Mouse (Mus musculus) forebrain, postnatal 0 days (tissue): Measurements from ENCODE around the gene Sox5. TPM values are rescaled to one million over a fixed set of nuclear protein-coding genes. Genes with fewer than 3 reads are reported as not detected.
A peak's percentile ranks its signal among the peaks of the same experiment; 100 is the strongest.

Experiments
- ATAC-seq: fragments of 200-750 bp; cut with Nextera tagmentation; 2 replicates; pipeline ENCODE4 v1.8.0; 2017; ENCODE audit warnings: mild to moderate bottlenecking, moderate library complexity
- DNase-seq: peaks from one replicate; pipeline ENCODE4 v3.0.0-alpha.2; 2015
- H3K27ac ChIP-seq: fragments of 300-500 bp; sonication (generic); 2 replicates; pipeline ENCODE4 v1.5.1; 2014; ENCODE audit warnings: low read depth, mild to moderate bottlenecking, antibody characterized with exemption, low read length, moderate library complexity, mixed read lengths
- H3K27me3 ChIP-seq: fragments of 300-500 bp; sonication (generic); 2 replicates; pipeline ENCODE4 v1.6.1; 2014; ENCODE audit warnings: mild to moderate bottlenecking, low read length, mixed read lengths; ENCODE audit not compliant: insufficient read depth
- H3K36me3 ChIP-seq: fragments of 300-500 bp; sonication (generic); 2 replicates; pipeline ENCODE4 v1.6.1; 2014; ENCODE audit warnings: mild to moderate bottlenecking, moderate library complexity; ENCODE audit not compliant: insufficient read depth
- H3K4me1 ChIP-seq: fragments of 300-500 bp; sonication (generic); 2 replicates; pipeline ENCODE4 v1.6.1; 2014; ENCODE audit warnings: antibody characterized with exemption; ENCODE audit not compliant: insufficient read depth
- H3K4me2 ChIP-seq: fragments of 300-500 bp; sonication (generic); 2 replicates; pipeline ENCODE4 v1.6.1; 2014; ENCODE audit warnings: low read depth, mild to moderate bottlenecking, moderate library complexity
- H3K4me3 ChIP-seq: fragments of 300-500 bp; sonication (generic); 2 replicates; pipeline ENCODE4 v1.5.1; 2014; ENCODE audit warnings: low read depth, low read length, mixed read lengths
- H3K9ac ChIP-seq: fragments of 300-500 bp; sonication (generic); 2 replicates; pipeline ENCODE4 v1.6.1; 2014; ENCODE audit warnings: mild to moderate bottlenecking
- H3K9me3 ChIP-seq: fragments of 300-500 bp; sonication (generic); 2 replicates; pipeline ENCODE4 v1.6.1; 2016; ENCODE audit warnings: low read length
- CTCF ChIP-seq: sonication (generic); IDR thresholded peaks from 2 replicates; pipeline ENCODE4 v1.5.1; 2016; ENCODE audit warnings: antibody characterized with exemption, control low read depth, low read depth
- WGBS: fragments of 180-500 bp; shearing (Covaris S2); extraction: QIAGEN DNeasy Blood & Tissue Kit; methylation state at CpG from one replicate; pipeline ENCODE4 v1.1.7; 2014; 5-methylcytosine and 5-hydroxymethylcytosine counted together
- polyA plus RNA-seq: library from polyadenylated mRNA; unstranded; fragments of >200 nt; fragmentation: Nextera tagmentation; extraction: Ambion mirVana; gene quantifications from 2 replicates; pipeline ENCODE4 v1.2.1, GENCODE M21; 2015
- total RNA-seq: library from RNA; depleted of rRNA; stranded (reverse); fragments of >200 nt; gene quantifications from 2 replicates; pipeline ENCODE4 v1.2.3, GENCODE M21; 2014

Gene Sox5
- total and polyA plus RNA-seq, 2 experiments from 2014 or later, result 31.6 to 62.8 TPM

GRCm38 (mm10) chr6:144033191-144033590 lies 748.6 kb downstream of the Sox5 start:
- Histone ChIP-seq H3K4me2 (no peak overlapping the region), H3K9ac (no peak overlapping the region), H3K4me1 (no peaks in the 10 kb centered on the region), H3K9me3 (no peaks in the 10 kb centered on the region), H3K4me3 (no peak overlapping the region), H3K27me3 (no peaks in the 10 kb centered on the region), H3K36me3 (no peaks in the 10 kb centered on the region; the same call in 1 of the 2 replicates), H3K27ac (no peak overlapping the region)
- TF ChIP-seq CTCF, result no peak
- 97% methylated on average over 2 of the region's 2 CpGs for WGBS
- ATAC-seq (no peak), DNase-seq (no peak)

- no peak overlapping the region for H3K4me2 ChIP-seq
- no peaks in the 10 kb centered on the region; the same call in 1 of the 2 replicates for H3K36me3 ChIP-seq
- no peak for TF ChIP-seq CTCF
- no peak overlapping the region for H3K9ac ChIP-seq
- H3K4me1 ChIP-seq, result no peaks in the 10 kb centered on the region
- H3K4me3 ChIP-seq, result no peak overlapping the region
- DNase-seq, result no peak
- no peak for ATAC-seq
- H3K27me3 ChIP-seq, result no peaks in the 10 kb centered on the region
- no peaks in the 10 kb centered on the region for H3K9me3 ChIP-seq
- H3K27ac ChIP-seq, result no peak overlapping the region
These were observed 764.8 kb downstream of the Sox5 start for GRCm38 (mm10) chr6:144016929-144017328.

- no peak overlapping the region for H3K9ac ChIP-seq
- no peaks in the 10 kb centered on the region for H3K9me3 ChIP-seq
- no peaks in the 10 kb centered on the region for H3K27me3 ChIP-seq
- H3K4me2 ChIP-seq, result no peak overlapping the region
- no peak for TF ChIP-seq CTCF
- no peaks in the 10 kb centered on the region; the same call in 1 of the 2 replicates for H3K36me3 ChIP-seq
- 76% methylated on average over 14 of the region's 14 CpGs for WGBS
- no peak overlapping the region for H3K4me3 ChIP-seq
- no peak overlapping the region for H3K27ac ChIP-seq
- H3K4me1 ChIP-seq, result no peaks in the 10 kb centered on the region
- no peak for ATAC-seq
- no peak for DNase-seq
These were observed 769.8 kb downstream of the Sox5 start for GRCm38 (mm10) chr6:144011880-144012524.

GRCm38 (mm10) chr6:144010995-144011394 lies 770.8 kb downstream of the Sox5 start:
- TF ChIP-seq CTCF, result no peak
- Histone ChIP-seq H3K27me3 (no peaks in the 10 kb centered on the region), H3K4me1 (no peaks in the 10 kb centered on the region), H3K9me3 (no peaks in the 10 kb centered on the region), H3K27ac (no peak overlapping the region), H3K9ac (no peak overlapping the region), H3K4me2 (no peak overlapping the region), H3K4me3 (no peak overlapping the region), H3K36me3 (no peaks in the 10 kb centered on the region; the same call in 1 of the 2 replicates)
- DNase-seq (no peak), ATAC-seq (no peak)
- 82% methylated on average over 3 of the region's 3 CpGs for WGBS

DNA sequence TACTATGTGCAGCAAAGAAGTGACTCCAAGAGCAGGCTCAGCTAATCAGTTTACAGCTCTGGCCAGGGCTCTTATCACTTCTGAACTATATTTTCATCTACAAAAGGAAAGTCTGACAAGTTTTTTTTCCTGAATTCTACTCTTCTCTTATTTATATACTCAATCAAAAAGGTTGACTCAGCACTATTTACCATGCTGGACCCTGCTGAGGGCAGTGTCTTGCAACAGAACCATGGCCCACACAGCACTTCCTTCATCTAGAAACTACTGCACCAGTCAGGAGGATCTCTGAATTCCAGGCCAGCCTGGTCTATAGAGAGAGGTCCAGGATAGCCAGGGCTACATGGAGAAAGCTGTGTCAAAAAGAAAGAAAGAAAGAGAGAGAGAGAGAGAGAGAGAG lies 771.5 kb downstream of the Sox5 start:
- TF ChIP-seq CTCF, result no peak
- no peaks in the 10 kb centered on the region for H3K27me3 ChIP-seq
- ATAC-seq, result no peak

DNA sequence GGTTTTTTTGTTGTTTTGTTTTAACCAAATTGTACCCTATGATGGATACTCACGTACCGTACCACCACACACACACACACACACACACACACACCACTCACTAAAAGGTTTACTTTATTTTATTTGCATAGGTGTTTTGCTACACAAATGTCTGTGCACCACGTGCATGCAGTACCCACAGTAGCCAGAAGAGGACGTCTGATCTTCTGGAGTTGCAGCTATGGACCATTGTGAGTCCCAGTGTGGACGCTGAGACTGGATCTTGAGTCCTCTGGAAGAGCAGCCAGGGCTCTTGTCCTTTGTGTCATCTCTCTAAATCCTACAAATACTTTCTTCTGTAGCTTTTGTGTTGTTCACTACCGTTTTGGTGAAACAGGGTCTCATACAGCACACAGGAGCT lies 776.6 kb downstream of the Sox5 start:
- TF ChIP-seq CTCF, result peak; percentile 32
- no peaks in the 10 kb centered on the region for H3K4me1 ChIP-seq
- DNase-seq (no peak), ATAC-seq (no peak)
- H3K4me2 ChIP-seq, result no peak overlapping the region
- H3K27ac ChIP-seq, result no peak overlapping the region
- H3K4me3 ChIP-seq, result no peak overlapping the region
- no peaks in the 10 kb centered on the region for H3K9me3 ChIP-seq
- H3K27me3 ChIP-seq, result no peaks in the 10 kb centered on the region
- H3K36me3 ChIP-seq, result no peaks in the 10 kb centered on the region
- 96% methylated on average over 6 of the region's 6 CpGs for WGBS
- H3K9ac ChIP-seq, result no peak overlapping the region

More for the DNA sequence above, 771.5 kb downstream of the Sox5 start:
- no peak overlapping the region for H3K9ac ChIP-seq
- no peak overlapping the region for H3K4me3 ChIP-seq
- H3K4me1 ChIP-seq, result no peaks in the 10 kb centered on the region
- H3K4me2 ChIP-seq, result no peak overlapping the region
- H3K9me3 ChIP-seq, result no peaks in the 10 kb centered on the region
- no peak for DNase-seq
- no peaks in the 10 kb centered on the region; the same call in 1 of the 2 replicates for H3K36me3 ChIP-seq
- no peak overlapping the region for H3K27ac ChIP-seq

DNA sequence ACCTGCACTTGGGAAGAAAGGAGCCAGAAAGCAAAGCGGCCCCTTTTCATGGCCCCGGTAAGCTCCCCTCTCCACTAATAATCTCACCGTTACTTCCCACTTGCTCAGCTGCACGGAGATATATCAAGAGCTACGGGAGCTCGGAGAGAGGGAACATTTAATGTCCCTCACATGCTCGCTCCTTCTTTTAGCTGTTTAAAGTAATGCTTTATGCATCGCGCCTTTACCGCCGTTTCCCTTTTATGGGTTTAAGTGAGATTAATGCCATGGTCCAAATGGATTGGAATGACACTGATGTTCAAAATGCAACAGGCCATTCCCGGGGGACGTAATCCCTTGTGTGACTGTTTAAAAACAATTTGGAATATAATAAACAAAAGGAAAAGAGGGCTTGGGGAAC lies 783.6 kb downstream of the Sox5 start:
- H3K9ac ChIP-seq, result no peak overlapping the region
- no peak overlapping the region for H3K4me2 ChIP-seq
- WGBS, result 30% methylated on average over 13 of the region's 13 CpGs
- 0 out of 2 replicates have a peak, but pooled peaks cover 10% of the 10 kb centered on the region for H3K4me1 ChIP-seq
- no peak overlapping the region for H3K4me3 ChIP-seq
- DNase-seq (no peak), ATAC-seq (no peak)
- no peaks in the 10 kb centered on the region for H3K9me3 ChIP-seq
- TF ChIP-seq CTCF, result no peak
- H3K36me3 ChIP-seq, result no peaks in the 10 kb centered on the region
- H3K27ac ChIP-seq, result no peak overlapping the region
- no peaks in the 10 kb centered on the region for H3K27me3 ChIP-seq
